Mouse (Mus musculus) embryonic facial prominence, embryonic 10.5 days (tissue): ENCODE data around the gene Klhl41. TPM values are rescaled to one million over a fixed set of nuclear protein-coding genes. Genes with fewer than 3 reads are reported as not detected.

Source experiments
- DNase-seq: peaks from one replicate; pipeline ENCODE4 v3.0.0-alpha.2; 2017; ENCODE audit warnings: low spot score
- H3K27ac ChIP-seq: fragments of 300-500 bp; sonication (generic); replicated peaks from 2 replicates; pipeline ENCODE4 v1.5.1; 2016; ENCODE audit warnings: mild to moderate bottlenecking
- H3K27me3 ChIP-seq: fragments of 300-500 bp; sonication (generic); replicated peaks from 2 replicates; pipeline ENCODE4 v1.6.1; 2016; ENCODE audit warnings: low read depth, mild to moderate bottlenecking; ENCODE audit not compliant: poor library complexity, severe bottlenecking
- H3K36me3 ChIP-seq: fragments of 300-500 bp; sonication (generic); replicated peaks from 2 replicates; pipeline ENCODE4 v1.6.1; 2016; ENCODE audit warnings: mild to moderate bottlenecking, moderate library complexity
- H3K4me1 ChIP-seq: fragments of 300-500 bp; sonication (generic); 2 replicates; pipeline ENCODE4 v1.6.1; 2016
- H3K4me3 ChIP-seq: fragments of 300-500 bp; sonication (generic); 2 replicates; pipeline ENCODE4 v1.5.1; 2016; ENCODE audit warnings: mild to moderate bottlenecking, moderate library complexity
- H3K9me3 ChIP-seq: fragments of 300-500 bp; sonication (generic); 2 replicates; pipeline ENCODE4 v1.6.1; 2016; ENCODE audit warnings: mild to moderate bottlenecking
- WGBS: fragments of 180-500 bp; shearing (Covaris S2); methylation state at CpG from one replicate; pipeline ENCODE4 v1.1.7; 2016; 5-methylcytosine and 5-hydroxymethylcytosine counted together
- polyA plus RNA-seq: library from polyadenylated mRNA; unstranded; fragments of >200 nt; fragmentation: Nextera tagmentation; extraction: Ambion mirVana; gene quantifications from 2 replicates; pipeline ENCODE4 v1.2.1, GENCODE M21; 2016

Klhl41 gene
- polyA plus RNA-seq, 1 experiment from 2014 or later, result 0.40 TPM

GRCm38 (mm10) chr2:69690843-69691242 lies 20.9 kb downstream of the Klhl41 start:
- Histone ChIP-seq H3K27ac (no peak overlapping the region), H3K9me3 (no peaks in the 10 kb centered on the region), H3K36me3 (peaks cover 74% of the 10 kb centered on the region), H3K27me3 (no peaks in the 10 kb centered on the region), H3K4me1 (no peaks in the 10 kb centered on the region), H3K4me3 (no peak overlapping the region)
- no peak for DNase-seq
- WGBS, result 95% methylated on average over 6 of the region's 6 CpGs

GRCm38 (mm10) chr2:69693501-69693900 lies 23.6 kb downstream of the Klhl41 start:
- no peaks in the 10 kb centered on the region for H3K4me1 ChIP-seq
- no peak overlapping the region for H3K27ac ChIP-seq
- DNase-seq, result no peak
- WGBS, result 93% methylated on average over 11 of the region's 11 CpGs
- no peaks in the 10 kb centered on the region for H3K9me3 ChIP-seq
- H3K36me3 ChIP-seq, result peaks cover 63% of the 10 kb centered on the region
- H3K27me3 ChIP-seq, result no peaks in the 10 kb centered on the region
- no peak overlapping the region for H3K4me3 ChIP-seq

GRCm38 (mm10) chr2:69700446-69700845 lies 30.5 kb downstream of the Klhl41 start:
- H3K36me3 ChIP-seq, result peaks cover 67% of the 10 kb centered on the region

GRCm38 (mm10) chr2:69712171-69712570 lies 42.3 kb downstream of the Klhl41 start:
- DNase-seq, result no peak
- Histone ChIP-seq H3K4me3 (no peak overlapping the region), H3K36me3 (peaks cover 24% of the 10 kb centered on the region), H3K9me3 (no peaks in the 10 kb centered on the region), H3K27me3 (no peaks in the 10 kb centered on the region), H3K27ac (no peak overlapping the region), H3K4me1 (peaks cover 7% of the 10 kb centered on the region)
- WGBS, result 92% methylated on average over 14 of the region's 14 CpGs

More at GRCm38 (mm10) chr2:69700446-69700845, 30.5 kb downstream of the Klhl41 start:
- Histone ChIP-seq H3K4me3 (no peak overlapping the region), H3K9me3 (no peaks in the 10 kb centered on the region), H3K4me1 (no peaks in the 10 kb centered on the region), H3K27me3 (no peaks in the 10 kb centered on the region), H3K27ac (no peak overlapping the region)
- WGBS, result 94% methylated on average over 8 of the region's 8 CpGs
- DNase-seq, result no peak

- Histone ChIP-seq H3K9me3 (no peaks in the 10 kb centered on the region), H3K27me3 (no peaks in the 10 kb centered on the region), H3K4me1 (peaks cover 7% of the 10 kb centered on the region), H3K27ac (peak within 1 kb of the TSS; percentile 85), H3K4me3 (peak within 1 kb of the TSS; percentile 87), H3K36me3 (peaks cover 16% of the 10 kb centered on the region)
- DNase-seq, result peak; percentile 85
- under 1% methylated on average over 39 of the region's 39 CpGs for WGBS
These were observed 43.2 kb downstream of the Klhl41 start, which contains the start of gene Fastkd1 for GRCm38 (mm10) chr2:69712981-69713625. Gene Fastkd1 (minus strand): TSS chr2:69713516.

- Histone ChIP-seq H3K27me3 (no peaks in the 10 kb centered on the region), H3K4me3 (peak overlapping the region; percentile 87), H3K36me3 (peaks cover 11% of the 10 kb centered on the region), H3K9me3 (no peaks in the 10 kb centered on the region), H3K4me1 (peaks cover 7% of the 10 kb centered on the region), H3K27ac (no peak overlapping the region)
- 29% methylated on average over 4 of the region's 4 CpGs for WGBS
- DNase-seq, result no peak
These were observed 43.7 kb downstream of the Klhl41 start for GRCm38 (mm10) chr2:69713626-69714014.

GRCm38 (mm10) chr2:69714126-69714525 lies 44.2 kb downstream of the Klhl41 start:
- peaks cover 7% of the 10 kb centered on the region for H3K4me1 ChIP-seq
- H3K36me3 ChIP-seq, result peaks cover 9% of the 10 kb centered on the region
- H3K27me3 ChIP-seq, result no peaks in the 10 kb centered on the region
- no peak overlapping the region for H3K4me3 ChIP-seq
- H3K9me3 ChIP-seq, result no peaks in the 10 kb centered on the region
- no peak overlapping the region for H3K27ac ChIP-seq
- WGBS, result 79% methylated on average over 5 of the region's 5 CpGs
- DNase-seq, result no peak

GRCm38 (mm10) chr2:69716483-69716882 lies 46.6 kb downstream of the Klhl41 start:
- Histone ChIP-seq H3K27me3 (no peaks in the 10 kb centered on the region), H3K9me3 (no peaks in the 10 kb centered on the region), H3K4me1 (peaks cover 7% of the 10 kb centered on the region), H3K4me3 (no peak overlapping the region), H3K27ac (no peak overlapping the region), H3K36me3 (no peaks in the 10 kb centered on the region)
- WGBS, result 79% methylated on average over 3 of the region's 3 CpGs
- no peak for DNase-seq

GRCm38 (mm10) chr2:69719121-69719520 lies 49.2 kb downstream of the Klhl41 start:
- no peak overlapping the region for H3K4me3 ChIP-seq
- DNase-seq, result no peak
- no peaks in the 10 kb centered on the region for H3K9me3 ChIP-seq
- no peak overlapping the region for H3K27ac ChIP-seq
- no peaks in the 10 kb centered on the region for H3K27me3 ChIP-seq
- 85% methylated on average over 1 of the region's 1 CpGs for WGBS
- peaks cover 10% of the 10 kb centered on the region for H3K4me1 ChIP-seq
- H3K36me3 ChIP-seq, result no peaks in the 10 kb centered on the region

- H3K4me3 ChIP-seq, result peak within 1 kb of the TSS; percentile 97
- no peaks in the 10 kb centered on the region; the same call in 1 of the 2 replicates for H3K36me3 ChIP-seq
- peak within 1 kb of the TSS; percentile 97 for H3K27ac ChIP-seq
- H3K4me1 ChIP-seq, result peaks cover 15% of the 10 kb centered on the region
- WGBS, result 5% methylated on average over 12 of the region's 12 CpGs
- no peak for DNase-seq
- H3K9me3 ChIP-seq, result no peaks in the 10 kb centered on the region
- H3K27me3 ChIP-seq, result no peaks in the 10 kb centered on the region
These were observed 52.3 kb downstream of the Klhl41 start, which contains the start of gene Ppig for GRCm38 (mm10) chr2:69722273-69722649. Gene Ppig (plus strand): TSS chr2:69722545.

- peaks cover 15% of the 10 kb centered on the region for H3K4me1 ChIP-seq
- peak overlapping the region; percentile 97 for H3K27ac ChIP-seq
- H3K36me3 ChIP-seq, result no peaks in the 10 kb centered on the region; the same call in 1 of the 2 replicates
- H3K9me3 ChIP-seq, result no peaks in the 10 kb centered on the region
- under 1% methylated on average over 91 of the region's 91 CpGs for WGBS
- peak; percentile 96 for DNase-seq
- peak overlapping the region; percentile 97 for H3K4me3 ChIP-seq
- H3K27me3 ChIP-seq, result no peaks in the 10 kb centered on the region
These were observed 53.0 kb downstream of the Klhl41 start for GRCm38 (mm10) chr2:69722650-69723518.

- 2% methylated on average over 13 of the region's 13 CpGs for whole genome bisulfite sequencing
- H3K27ac ChIP-seq, result peak overlapping the region; percentile 97
- peak overlapping the region; percentile 97 for H3K4me3 ChIP-seq
- H3K27me3 ChIP-seq, result no peaks in the 10 kb centered on the region
- no peak for DNase-seq
- H3K4me1 ChIP-seq, result peaks cover 15% of the 10 kb centered on the region
- H3K36me3 ChIP-seq, result no peaks in the 10 kb centered on the region; the same call in 1 of the 2 replicates
- no peaks in the 10 kb centered on the region for H3K9me3 ChIP-seq
These were observed 53.6 kb downstream of the Klhl41 start for GRCm38 (mm10) chr2:69723519-69723825.
